Mouse (Mus musculus): ENCODE data around the gene Dppa3. TPM values are rescaled to one million over a fixed set of nuclear protein-coding genes. Genes with fewer than 3 reads are reported as not detected.
A peak's percentile ranks its signal among the peaks of the same experiment; 100 is the strongest.

Dppa3 gene
- total RNA-seq, 2 experiments from 2014 or later = not detected

GRCm38 (mm10) chr6:122660601-122661379 lies 34.6 kb downstream of the Dppa3 start:
- intact Hi-C loops (cut with DNase I) = loop anchor here (5.0 to 10.0 kb wide), 2 partner anchors 214 to 1602 kb away; partner anchors contain the start of gene Necap1
- peak; percentile 53 to 71 for DNase-seq (ENCODE audit: low spot score in 2 of 2)

DNA sequence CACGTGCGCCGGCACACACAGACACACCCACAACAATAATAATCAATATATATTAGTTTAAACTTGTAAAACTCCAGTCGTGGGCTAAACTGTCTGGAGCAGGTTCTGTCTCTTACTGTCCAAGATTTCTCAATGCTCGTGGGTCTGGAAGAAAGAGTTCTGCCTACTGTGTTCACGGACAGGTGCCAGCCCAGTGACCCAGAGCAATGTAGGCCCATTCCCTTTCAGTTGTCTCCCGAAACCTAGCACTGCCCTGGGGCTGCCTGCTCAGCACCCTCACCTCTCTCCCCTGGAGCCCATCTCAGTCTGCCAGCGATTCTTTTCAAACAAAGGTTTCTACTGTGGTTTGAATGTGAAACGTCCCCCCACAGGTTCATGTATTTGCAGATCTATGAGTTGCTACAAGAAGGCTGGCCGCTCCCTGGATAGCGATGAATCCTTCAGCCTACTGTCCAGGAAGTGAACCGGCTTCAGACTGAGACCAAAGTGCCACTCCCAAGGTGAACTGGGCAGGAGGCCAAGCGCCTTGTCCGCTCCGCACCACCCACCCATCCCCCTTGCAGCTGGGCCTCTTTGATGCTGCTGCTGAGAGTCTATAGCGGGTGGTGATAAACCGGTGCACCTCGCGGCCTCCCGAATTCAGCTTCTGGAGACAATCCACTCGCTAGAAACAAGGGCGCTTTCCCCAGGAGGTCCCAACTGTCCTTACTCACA lies 36.5 kb downstream of the Dppa3 start:
- no peak for DNase-seq (ENCODE audit: low spot score in 2 of 2)
- intact Hi-C loops (cut with DNase I) = loop anchor here (5.0 to 10.0 kb wide), 2 partner anchors 212 to 1600 kb away; partner anchors contain the start of gene Necap1

DNA sequence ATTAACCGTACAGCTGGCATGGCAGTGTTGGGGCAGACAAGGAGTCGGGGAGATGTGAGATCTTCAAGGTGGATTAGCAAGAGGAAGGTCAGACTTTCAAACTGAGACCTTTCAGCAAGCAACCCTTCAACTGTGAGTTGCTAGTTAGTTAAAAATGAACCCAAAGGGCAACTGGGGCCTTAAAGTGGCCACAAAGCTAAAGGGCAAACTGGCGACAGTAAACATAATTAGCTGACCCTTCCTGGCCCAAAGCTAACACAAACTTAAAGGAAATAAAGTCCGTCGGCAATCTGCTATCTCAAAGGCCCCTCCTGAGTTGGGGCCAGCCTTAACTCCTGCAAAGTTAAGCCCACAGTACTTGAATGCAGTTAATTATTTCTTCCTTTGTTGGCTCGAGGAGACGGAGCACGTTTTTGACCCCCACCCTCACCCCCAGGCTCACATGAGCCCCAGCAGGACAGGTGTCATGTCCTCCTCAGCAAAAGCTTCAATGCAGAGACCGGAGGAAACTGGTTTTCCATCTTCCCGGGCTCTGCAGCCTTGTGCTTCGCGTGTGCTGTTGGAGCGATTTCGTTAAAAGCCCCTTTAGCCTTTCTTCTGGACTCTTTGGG lies 37.5 kb downstream of the Dppa3 start:
- intact Hi-C loops (cut with DNase I) = loop anchor here (5.0 to 10.0 kb wide), 2 partner anchors 211 to 1599 kb away; partner anchors contain the start of gene Necap1

DNA sequence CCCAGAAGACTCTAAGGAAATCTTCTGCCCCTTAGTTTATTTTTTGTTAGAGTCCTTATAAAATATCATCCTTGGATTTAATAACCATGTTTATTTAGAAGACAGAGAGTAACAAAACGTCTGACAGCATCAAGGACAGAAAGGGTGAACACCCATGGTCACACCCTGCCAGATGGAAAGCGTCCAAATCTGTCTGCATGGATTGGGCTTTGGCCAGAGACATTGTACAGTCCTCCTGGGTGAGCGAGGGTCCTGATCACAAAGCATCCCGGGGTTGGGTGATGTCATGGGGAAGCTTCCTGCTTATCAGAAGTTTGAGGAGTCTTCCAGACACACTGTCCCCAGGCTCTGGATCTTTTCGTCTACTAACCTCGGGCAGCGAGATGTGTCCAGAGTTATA lies 39.7 kb downstream of the Dppa3 start:
- no peak for DNase-seq (ENCODE audit: low spot score in 2 of 2)
- intact Hi-C loops (cut with DNase I) = loop anchor here (10.0 kb wide), 1 partner anchor 209 kb away; the partner anchor contains the start of gene Necap1

More for the DNA sequence above, 37.5 kb downstream of the Dppa3 start:
- no peak for DNase-seq (ENCODE audit: low spot score in 2 of 2)

- intact Hi-C loops (cut with DNase I) = loop anchor here (2.0 to 10.0 kb wide), 3 partner anchors 51 to 207 kb away; partner anchors contain the start of gene Necap1
- no peak for DNase-seq (ENCODE audit: low spot score in 2 of 2)
Measured at GRCm38 (mm10) chr6:122667715-122668114, 41.5 kb downstream of the Dppa3 start.

DNA sequence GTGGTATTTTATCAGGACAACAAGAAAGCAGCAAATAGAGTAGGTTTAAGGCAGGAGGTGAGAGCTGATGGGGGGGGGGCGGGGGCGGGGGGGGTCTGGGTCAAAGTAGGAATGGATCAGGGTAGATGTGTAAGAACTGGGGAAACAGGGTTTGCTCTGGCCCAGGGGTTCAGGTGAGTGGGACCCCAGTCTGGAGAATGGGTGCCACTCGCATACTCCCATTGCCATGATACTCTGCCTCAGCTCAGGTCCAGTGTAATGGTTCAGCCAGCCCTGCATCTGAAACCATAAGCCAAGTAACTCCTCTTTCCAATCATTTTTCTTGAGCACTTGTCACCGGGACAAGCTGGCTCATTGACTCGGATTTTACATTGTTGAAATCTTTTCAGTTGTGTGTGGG lies 42.6 kb downstream of the Dppa3 start:
- DNase-seq (ENCODE audit: low spot score in 2 of 2) = no peak
- intact Hi-C loops (cut with DNase I) = loop anchor here (2.0 to 10.0 kb wide), 3 partner anchors 50 to 206 kb away; partner anchors contain the start of gene Necap1

DNA sequence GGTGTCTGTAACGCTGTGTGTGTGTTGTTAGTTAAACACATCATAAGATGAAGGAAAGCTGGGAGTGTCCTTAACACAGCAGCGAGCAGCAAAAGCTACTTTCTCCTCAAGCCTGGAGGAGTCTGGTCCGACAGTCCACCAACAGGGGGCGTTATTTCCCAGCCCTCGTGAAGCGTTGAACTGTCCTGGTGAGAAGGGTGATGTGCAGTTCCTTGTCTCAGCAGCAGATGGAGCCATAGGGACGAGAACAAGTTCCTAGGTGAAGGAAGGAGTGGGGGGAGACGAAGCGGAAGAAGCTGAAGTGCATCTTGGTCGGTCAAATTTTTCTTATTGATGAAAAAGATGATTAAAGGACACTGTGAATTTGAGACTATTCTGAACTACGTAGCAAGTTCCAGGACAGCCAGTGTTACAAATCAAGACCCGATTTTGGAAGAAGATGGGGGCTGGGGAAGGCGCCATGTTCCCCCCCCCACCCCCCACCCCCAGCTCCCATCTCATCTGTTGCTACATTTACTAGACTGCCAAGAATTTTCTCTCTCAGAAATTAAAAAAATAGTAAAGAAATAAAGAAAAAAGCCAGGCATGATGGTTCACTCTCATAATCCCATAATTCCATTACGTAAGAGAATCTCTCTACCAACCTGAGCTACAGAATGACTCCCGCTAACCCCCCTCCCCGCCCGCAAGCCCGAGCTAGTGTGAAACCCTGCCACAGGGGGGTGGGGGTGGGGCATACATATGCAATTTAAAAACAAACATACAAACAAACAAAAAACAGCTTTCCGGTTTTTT lies 43.4 kb downstream of the Dppa3 start:
- peak; percentile 100 for DNase-seq (ENCODE audit: low spot score in 2 of 2)
- intact Hi-C loops (cut with DNase I) = loop anchor here (2.0 to 10.0 kb wide), 3 partner anchors 49 to 205 kb away; partner anchors contain the start of gene Necap1

DNA sequence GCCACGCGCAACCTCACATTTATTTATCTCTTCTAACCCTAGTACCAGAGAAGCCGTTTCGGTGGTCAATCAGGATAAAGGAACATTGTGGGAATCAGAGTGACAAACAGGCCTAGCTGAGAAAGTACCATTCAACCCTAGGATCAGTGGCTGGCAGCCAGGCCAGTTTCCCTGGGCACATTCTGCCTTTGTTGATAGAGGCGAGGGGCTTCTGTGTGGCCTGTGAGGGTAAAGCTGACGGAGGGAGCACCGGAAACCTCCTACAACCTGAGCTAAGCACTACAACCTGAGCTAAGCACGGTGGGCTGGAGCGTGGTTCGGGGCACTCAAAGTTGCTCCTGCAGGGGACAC lies 44.0 kb downstream of the Dppa3 start:
- intact Hi-C loops (cut with DNase I) = no loop called here
- no peak for DNase-seq (ENCODE audit: low spot score in 2 of 2)

DNA sequence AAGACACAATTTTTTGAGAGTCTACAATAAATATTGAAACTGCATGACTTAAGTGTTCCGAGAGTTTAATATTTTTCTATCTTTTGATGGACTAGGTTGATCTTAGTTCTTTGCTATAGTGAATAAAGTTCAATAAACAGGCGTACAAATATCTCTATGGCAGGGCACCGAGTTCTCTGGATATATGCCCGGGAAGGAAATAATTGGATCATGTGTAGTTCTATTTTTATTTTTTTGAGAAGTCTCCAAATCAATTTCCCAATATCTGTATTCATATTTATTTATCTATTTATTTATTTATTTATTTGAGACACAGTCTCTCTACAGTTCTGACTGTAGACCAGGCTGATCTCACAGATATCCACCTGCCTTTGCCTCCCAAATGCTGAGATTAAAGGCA lies 44.6 kb downstream of the Dppa3 start:
- DNase-seq (ENCODE audit: low spot score in 2 of 2) = no peak
- intact Hi-C loops (cut with DNase I) = no loop called here

DNA sequence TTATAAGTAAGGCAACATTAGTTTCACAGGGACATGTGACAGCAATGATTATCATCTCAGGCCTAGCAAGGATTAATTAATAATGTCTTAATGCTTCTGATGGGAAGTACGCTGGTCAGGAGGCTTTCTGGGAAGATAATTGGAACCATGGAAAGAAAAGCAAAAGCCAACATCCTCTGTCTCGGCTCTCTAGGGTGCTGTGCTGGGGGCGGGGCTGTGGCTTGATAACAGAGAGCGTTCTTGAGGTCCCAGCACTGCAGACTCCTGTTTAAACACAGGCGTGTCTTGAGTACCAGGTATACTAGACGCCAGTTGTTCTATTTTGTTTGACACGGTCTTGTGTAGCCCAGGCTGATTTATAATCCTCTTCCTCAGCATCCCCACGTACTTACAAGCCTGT lies 46.5 kb downstream of the Dppa3 start:
- intact Hi-C loops (cut with DNase I) = no loop called here
- no peak for DNase-seq (ENCODE audit: low spot score in 2 of 2)

Other genes with a start within 250 kb of the Dppa3 start
- 100 to 1,000 TPM; 135 to 136 TPM for gene Rimklb, start 127.6 kb upstream of the Dppa3 start, total RNA-seq (2021)
- gene Mfap5, start 120.6 kb upstream of the Dppa3 start, total RNA-seq (2021) = 1 to 10 TPM; 2.1 TPM
- not detected for gene Aicda, start 72.6 kb upstream of the Dppa3 start, total RNA-seq (2021)
- gene Apobec1, start 24.0 kb upstream of the Dppa3 start, total RNA-seq (2021) = 1 to 10 TPM; 1.5 to 2.4 TPM
- not detected for gene Gdf3, start 16.3 kb upstream of the Dppa3 start, total RNA-seq (2021)
- not detected for gene Nanog, start 81.1 kb downstream of the Dppa3 start, total RNA-seq (2021)
- 100 to 1,000 TPM; 169 TPM for gene Slc2a3, start 175.2 kb downstream of the Dppa3 start, total RNA-seq (2021)
- gene Foxj2, start 193.5 kb downstream of the Dppa3 start, total RNA-seq (2021) = 10 to 100 TPM; 25.7 to 28.0 TPM
- under 1 TPM; 0.57 to 0.59 TPM for gene C3ar1, start 229.8 kb downstream of the Dppa3 start, total RNA-seq (2021)
- 100 to 1,000 TPM; 176 to 187 TPM for gene Necap1, start 248.1 kb downstream of the Dppa3 start, total RNA-seq (2021)